Mouse (Mus musculus) ES-Bruce4 (cell line): Measurements from ENCODE around the gene Tbc1d22a.

ENCODE experiments used
- CTCF ChIP-seq: IDR thresholded peaks from one replicate; pipeline ENCODE4 v1.8.1; 2011; ENCODE audit warnings: low read depth, low read length
- EP300 ChIP-seq: IDR thresholded peaks from 2 replicates; pipeline ENCODE4 v1.6.1; 2011; ENCODE audit warnings: low read depth, low read length; ENCODE audit not compliant: insufficient read depth
- POLR2A ChIP-seq: IDR thresholded peaks from one replicate; pipeline ENCODE4 v1.8.1; 2011; ENCODE audit warnings: low read length; ENCODE audit not compliant: insufficient read depth

- TF ChIP-seq EP300 (no peak), POLR2A (no peak), CTCF (no peak)
Measured at GRCm38 (mm10) chr15:86426364-86427000, 212.2 kb downstream of the Tbc1d22a start.
